Mouse (Mus musculus): ENCODE measurements around the gene Pde1a. TPM values are rescaled to one million over a fixed set of nuclear protein-coding genes. Genes with fewer than 3 reads are reported as not detected.
A peak's percentile ranks its signal among the peaks of the same experiment; 100 is the strongest.

Pde1a gene
- total RNA-seq (2022): 10 to 100 TPM in 3 of 4 experiments, 1 to 10 TPM in 1; 9.0 to 15.1 (median 12.7) TPM

DNA sequence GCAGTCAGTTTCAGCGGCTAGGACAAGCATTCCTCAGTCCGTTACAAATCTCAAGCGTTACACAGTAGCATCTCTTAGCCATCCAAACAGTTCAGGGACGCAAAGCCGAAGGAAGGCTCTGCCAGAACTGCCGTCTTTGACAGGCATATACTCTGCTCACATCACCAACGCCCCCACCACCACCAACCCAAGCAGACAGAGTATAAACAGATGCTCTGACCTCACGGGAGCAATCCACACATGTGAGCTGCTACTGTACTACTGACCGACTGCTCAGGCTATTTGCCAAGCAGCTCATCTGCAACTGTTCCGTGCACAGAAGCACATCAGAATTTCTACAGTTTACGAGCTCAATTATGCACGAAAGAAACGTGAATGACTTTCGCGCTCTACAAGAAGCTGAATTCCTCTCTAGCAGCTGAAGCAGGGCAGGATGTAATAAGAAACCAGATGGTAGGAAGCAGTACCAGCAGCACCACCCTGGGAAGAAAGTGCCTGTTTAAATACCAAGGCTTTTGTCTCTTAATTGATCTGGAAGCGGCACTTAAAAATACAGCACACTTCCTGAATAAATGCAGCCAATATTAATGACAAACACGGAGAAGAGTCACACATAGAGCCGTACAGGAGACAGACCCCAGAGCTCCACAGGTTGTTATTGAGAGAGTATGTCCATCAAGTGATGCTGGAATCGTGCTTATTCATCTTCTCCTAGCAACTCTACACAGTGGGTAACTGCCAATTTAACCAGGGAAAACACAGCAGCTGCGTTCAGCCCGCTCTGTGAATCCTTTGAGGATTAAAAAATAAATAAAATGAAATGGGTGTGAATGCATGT is at the start of gene Pde1a:
TSS of gene Pde1a (minus strand) at position 598 of the 838 bp plus-strand sequence.
- DNase-seq: no peak

DNA sequence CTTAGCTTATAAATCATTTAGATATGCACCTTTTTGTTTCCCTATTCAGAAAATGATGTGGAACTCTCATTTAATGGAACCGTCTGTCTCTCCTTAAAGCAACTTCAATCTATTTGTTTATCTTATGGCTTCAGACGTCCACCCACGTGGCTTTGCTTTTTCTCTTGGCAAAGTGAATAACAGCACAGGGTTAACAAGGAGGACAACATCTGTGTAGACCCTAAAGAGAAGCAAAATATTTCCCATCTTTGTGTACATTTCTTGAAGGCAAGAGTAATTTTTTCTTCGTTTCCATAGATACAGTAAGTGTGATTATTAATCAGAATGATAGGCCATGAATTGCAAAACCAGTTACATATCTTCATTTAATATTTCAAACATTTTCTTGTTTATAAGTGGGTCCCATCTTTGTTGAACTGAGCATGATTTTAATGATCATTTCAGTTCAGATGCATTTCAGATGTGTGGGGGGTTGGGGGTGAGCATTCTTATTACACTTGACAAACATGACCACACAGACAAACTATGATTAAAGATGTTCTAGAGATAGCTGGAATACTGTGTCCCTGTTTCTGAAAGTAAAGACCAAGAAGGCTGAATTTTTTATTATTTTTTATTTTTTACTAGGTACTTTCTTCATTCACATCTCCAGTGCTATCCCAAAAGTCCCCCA is 49.5 kb upstream of the Pde1a start:
- DNase-seq: no peak

DNA sequence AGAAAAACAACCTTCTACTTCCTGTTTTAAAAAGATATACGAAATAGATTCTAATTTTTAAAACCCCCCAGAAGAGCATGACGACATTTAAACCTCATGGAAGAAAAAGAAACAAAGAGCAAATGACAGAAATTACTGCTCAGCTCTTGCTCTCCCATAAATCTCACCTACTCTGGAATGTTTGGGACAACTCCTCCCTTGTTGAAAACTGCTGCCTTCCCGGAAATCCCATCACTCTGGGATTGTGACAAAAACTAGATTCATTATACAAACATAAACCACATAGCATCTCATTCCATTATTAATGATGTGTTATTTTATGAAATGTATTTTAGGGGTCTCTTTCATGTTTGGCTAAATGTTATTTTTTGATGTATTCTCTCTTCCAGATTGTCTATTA is 48.9 kb upstream of the Pde1a start:
- no peak for DNase-seq

DNA sequence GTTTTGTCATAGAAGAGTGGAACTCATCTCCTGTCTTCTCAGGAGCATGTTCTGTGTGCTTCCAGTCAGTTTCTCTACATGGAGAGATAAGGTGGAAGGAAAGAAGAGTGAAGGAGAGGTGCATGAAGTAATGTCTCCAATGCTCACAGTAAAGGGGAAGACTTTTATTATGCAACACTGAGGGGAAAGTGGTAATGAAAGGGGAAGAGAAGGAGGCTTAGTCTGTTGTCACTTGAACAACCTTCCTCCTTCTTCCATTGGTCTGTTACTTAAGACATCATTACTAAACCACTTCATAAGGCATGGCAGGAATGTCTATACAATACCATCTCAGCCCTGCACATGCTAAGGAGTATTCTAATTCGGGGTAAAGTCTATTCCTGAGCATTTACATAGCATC is 38.8 kb upstream of the Pde1a start:
- no peak for DNase-seq

DNA sequence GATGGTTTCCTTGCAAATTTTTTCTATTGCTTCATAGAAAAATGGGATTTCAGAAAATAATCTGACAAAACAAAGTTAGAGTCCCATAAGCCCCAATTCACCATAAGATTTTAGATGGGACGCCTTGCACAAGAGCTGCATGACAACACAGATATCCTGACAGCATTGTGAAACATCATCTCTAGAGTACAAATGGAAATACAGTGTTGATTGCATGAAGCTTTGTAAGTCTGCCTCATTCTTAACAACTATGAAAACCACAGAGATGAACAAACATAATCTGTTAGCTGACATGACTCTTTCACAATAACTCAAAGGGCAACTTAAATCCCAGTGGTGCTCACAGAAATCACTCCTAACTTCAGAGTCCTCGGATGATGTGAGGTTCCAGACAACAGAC is 29.5 kb upstream of the Pde1a start:
- DNase-seq: no peak

DNA sequence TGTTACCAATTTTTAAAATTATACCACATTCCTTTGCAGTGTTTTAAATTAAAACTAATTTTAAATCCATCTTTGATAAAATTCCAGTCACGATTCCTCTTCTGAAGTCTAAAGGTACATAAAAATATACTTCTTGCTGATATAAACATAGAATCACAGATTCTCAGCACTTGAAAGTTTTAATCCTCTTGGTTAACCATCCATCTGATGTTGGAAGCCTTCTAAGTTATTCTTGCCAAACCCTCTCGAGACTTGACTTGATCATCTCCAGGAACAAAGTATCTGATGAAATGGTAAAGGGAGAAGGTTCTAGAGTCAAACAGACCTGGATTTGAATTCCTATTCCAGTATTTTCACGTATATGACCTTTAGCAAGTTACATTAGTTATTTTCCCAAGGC is 28.9 kb upstream of the Pde1a start:
- DNase-seq: no peak

DNA sequence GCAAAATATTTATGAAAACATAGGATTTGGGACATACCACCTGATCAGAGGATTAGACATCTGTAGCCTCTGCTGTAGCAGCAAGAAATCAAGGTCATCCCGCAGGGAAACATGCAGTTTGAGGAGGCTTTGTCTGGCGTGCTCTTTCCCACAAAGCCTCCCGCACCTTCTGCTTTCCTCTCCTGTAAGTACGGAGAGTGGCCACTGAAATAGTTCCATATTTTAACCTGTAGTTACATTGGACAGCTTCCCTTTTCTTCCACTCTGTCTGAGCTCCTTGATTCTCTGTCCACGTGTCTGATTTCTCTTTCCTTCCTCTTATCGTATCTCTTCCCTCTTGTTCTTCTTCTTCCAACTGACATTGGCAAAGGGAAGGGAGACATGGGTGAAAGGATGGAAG is 20.8 kb upstream of the Pde1a start:
- no peak for DNase-seq

DNA sequence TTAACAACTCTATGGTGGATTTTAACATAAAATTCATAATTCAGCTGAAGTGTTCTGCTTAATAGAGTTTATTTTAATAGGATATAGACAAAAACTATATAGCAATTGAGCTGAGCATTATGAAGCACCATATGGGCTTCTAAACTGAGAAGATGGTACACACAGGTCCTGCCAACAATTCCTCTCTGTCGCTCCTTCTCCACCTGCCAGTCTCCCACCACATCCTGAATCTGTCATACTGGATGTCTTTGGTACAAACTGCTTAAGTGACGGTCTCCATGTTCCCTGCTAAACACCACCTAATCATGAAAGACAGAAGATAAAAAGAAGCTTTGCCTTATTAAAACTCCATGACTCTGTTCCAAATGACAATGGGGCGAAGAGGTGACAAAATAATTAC is 20.1 kb upstream of the Pde1a start:
- no peak for DNase-seq

DNA sequence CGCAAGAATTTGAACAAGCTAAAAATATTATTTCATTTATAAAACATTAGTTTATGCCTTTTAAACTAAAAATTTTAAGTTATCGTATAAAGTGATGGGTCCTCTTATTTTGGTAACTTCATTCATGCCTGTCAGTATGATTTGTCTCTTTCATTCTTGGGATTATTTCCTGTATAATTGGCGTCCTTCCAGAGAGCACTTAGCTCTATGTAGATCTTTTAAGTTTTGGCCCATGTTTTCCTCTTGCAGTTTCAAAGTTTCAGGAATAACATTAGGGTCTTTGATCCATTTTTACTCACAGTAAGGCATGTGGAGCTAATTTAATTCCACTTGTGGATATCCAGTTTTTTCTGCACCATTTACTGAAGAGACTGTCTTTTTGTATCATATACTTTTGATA is 5.8 kb upstream of the Pde1a start:
- no peak for DNase-seq

DNA sequence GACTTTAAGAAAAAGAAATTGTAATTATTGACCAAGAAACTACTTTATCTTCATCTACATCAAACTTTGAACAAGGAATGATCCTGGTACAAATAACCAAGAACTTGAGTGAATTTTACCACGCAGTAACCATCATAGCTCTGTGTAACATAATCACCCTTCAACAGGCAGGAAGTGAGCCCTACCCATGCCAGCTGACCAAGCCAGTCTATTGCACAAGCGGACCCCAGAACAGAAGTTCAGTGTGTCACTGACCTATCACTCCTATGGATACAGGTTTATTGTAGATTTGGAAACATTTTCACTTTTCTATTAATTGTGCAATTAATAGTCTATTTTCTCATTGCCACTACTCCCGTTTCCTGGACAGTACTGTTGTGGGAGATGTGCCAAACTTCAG is 3.4 kb upstream of the Pde1a start:
- DNase-seq: no peak

DNA sequence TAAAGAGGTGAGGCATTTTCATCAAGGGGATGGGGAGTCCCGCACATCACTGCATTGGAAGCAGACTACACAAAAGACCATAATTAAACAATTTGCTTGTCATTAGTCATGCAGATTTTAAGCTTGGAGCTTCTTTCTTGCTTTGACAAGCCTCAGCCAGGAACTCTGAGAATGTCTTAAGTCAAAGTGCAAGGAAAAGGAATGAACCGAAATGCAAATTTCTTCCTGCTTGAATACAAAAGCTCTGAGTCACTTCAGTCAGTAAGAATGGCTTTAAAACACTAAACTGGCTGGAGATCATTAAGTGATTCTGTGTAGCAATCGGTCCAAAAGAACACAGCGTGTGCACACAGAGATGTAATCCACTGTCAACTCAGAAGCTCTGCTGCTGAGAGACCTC is 2.6 kb downstream of the Pde1a start:
- no peak for DNase-seq

DNA sequence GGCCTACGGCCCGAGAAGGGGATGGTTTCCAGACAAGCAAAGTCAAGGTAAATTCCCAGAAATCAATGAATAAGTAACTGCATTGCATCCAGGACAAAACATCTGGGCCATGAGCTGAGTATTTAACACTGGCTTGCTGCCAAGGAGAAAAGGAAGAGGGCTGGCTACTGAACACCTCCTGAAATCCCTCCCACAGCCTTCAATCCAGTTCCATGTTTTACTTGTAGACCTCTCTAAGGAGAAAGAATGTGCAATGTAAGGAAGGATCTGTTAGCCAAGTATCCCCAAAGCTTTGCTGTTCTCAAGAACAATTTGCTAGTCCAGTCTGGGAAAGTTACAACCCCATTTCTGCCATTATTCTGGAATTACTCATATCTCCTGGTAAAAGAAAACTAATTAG is 42.4 kb downstream of the Pde1a start:
- no peak for DNase-seq

DNA sequence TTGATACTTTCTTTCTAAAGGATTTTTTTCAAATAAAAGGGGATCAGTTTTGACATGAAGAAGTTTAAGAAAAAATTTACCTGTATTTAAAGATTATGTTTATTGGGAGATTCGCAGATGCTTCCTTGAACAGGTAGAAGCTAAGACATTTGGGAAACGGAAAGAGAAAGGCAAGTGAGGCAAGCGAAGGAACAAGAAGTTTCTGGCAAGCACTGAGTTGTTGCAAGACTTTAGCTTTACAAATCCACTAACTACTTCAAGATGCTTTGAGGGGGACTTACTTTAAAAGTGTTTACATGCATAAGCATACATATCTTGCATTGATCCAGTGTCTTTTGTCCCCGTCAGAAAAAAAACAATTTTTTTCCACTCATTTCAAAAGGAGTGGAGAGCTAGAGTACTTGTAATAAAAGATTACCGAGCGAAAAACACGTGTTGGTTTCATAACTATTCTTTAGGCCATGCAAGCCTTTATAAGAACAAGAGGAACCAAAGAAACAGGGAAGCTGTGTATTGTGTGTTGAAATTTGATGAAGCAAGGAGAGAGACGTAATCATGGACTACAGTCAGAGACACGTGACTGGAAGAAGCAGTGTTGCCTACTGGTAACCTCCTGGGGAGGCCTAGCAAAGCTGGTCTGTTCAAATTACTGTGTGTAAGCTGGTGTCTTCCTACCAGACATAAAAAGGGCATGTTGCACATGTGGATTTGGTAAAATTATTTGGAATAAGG is 49.0 kb downstream of the Pde1a start:
- DNase-seq: no peak

DNA sequence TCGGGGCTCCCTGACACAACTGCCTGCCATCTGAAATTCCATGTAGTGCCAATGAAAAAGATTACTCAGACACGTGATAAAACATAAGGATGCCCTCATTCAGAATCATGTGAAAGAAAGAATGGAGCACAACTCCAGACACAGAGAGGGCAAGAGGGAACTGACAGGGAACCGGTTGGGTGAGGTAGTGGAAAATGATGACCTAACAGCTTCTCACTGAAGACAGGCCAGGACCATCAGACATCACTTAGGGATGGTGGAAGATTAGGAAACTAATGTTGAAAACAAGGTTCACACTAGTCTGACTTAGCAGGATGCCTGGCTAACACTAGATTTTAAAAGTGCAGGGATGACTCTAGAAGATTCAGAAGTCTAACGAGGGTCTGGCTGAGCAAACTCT is 49.6 kb downstream of the Pde1a start:
- no peak for DNase-seq

DNA sequence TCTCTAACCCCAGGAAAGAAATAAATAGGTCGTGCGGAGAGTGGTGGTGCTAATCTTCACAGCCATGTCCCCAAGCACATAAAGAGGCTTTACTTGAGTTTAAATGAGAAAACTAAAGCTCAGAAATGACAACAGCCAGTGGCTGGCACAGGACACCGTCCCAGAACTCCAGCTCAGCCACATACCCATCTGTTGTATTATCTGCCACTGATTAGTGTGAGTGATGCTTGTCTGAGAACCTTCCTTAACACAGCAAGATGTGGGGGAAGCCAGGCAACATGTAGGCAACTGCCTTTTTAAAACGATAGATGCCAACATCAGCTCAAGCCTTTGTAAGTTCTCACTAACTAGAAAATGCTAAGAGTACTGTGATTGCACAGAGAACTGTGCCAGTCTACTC is 52.9 kb downstream of the Pde1a start:
- no peak for DNase-seq

DNA sequence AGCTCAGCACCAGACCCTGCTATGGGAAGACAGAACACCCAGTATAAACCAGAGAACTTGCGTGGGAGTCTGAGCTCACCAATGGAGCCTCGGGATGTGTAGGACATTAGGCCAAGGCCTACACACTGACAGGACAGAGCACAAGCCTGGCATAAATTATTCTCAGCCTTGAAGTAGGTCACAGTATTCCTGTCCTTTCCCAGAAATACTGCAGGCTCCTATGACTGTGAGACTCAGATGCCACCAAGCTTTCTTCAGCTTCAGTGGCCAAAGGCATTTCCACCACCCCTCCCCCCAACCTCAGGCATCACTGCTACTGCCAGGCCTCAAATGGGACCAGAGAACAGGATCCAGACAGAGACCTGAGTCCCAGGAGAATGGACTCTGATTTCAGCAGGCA is 54.7 kb downstream of the Pde1a start:
- DNase-seq: peak; percentile 26

DNA sequence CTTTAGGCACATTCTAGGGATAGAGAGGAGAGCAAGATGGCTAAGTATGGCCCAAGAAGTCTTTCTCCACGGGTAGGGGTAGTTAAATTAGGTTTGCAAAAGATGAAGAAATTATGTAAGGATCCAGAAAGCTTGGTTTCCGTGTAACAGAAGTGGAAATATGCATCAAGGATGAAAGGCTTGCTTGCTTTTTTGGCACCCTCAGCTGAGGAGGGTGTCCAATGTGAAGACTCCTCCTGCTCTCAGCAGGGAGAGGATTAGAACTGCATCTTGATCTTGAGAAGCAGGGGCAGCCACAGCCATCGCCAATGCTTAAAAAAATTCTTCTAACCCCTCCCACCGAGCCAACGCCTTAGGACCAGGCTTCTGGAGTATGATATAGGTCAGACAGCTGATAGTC is 55.2 kb downstream of the Pde1a start:
- DNase-seq: no peak

DNA sequence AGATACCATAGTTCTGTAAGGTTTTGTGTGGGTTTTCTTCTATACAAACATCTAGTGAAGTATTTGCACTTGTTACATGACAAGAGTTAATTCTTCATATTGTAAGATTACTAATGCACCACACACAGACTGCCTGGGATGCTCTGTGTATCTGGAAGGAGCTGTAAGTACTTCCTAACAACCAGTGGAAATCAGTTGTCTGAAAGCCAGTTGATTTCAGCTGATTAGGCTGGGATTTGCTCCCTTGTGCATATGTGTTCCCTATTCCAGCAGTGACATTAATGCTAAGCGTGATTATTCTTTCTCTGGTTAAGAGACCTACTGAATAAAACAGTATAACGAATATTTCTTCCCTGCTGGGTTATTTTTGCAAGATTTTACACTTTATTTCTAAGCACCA is 55.8 kb downstream of the Pde1a start:
- DNase-seq: no peak

DNA sequence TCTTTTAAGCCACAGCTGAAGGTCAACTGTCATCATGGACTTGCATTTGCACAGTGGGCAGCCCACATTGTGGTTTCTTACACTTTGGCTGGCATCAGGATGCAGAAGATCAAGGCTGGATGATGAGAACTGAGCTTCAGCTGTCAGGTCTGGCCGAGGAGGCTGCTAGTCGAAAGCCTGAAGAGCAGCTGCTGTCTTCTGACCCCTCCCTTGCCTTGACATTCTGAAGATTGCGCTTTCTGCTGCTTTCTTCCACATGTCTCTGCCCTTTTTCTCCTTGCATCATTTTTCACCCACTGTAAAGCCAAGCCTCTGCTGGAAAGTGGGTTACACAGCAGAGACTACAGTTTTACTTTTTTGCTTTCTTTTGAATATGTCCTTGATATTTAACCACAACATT is 59.5 kb downstream of the Pde1a start:
- peak; percentile 28 for DNase-seq

DNA sequence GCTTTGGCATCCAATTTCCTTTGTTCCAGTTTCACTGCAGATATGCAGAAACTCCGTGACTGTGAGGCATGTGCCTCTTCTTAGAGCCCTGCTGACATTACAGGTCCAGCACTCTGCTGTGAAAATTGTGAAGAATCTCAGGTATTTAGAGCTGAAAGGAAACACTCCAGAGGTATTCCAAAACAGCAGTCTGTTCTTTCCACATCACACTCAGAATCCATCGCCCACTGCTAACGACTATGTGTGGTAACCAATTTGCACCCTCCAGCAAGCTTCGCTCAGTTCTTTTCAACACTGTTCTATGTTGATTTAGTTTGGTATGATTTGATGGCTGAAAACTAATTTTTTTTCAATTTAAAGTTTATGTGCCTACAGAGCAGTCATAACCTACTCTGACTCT is 62.8 kb downstream of the Pde1a start:
- DNase-seq: no peak

DNA sequence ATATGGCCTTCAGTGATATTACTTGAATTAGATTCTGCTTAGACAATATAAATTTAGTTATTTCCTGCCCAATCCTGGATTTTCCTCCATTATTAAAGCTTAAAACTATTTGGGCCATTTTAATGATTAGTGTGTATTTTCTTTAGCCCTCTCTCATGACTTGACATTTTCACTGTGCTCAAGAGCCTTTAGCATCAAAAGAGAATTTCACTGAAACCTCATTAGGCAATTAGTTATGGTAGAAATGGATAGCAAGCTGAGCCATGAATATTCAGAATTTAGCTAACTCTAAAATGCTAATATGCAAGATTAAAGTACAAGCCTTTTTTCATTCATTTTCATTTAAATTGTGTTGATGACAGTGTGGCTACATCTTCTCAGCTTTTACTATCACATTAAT is 73.2 kb downstream of the Pde1a start:
- DNase-seq: no peak

DNA sequence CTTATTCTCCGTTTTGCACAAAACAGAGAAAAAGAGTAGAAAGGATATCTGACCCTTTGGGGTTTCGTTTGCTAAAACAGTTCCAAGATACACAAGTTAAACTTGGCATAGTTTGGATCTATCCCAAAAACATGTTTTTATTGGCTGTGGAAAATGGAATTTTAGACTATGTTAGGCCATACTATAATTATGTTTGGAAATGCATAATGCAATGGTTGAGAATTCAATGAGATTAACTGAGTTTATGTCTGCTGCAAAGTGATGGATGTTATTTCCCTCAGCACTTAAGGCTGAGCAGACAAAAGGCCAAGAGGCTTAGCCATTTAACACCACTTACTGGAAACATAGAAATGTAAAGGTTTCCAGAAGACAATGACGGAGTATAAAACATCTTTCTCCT is 75.2 kb downstream of the Pde1a start:
- DNase-seq: no peak

DNA sequence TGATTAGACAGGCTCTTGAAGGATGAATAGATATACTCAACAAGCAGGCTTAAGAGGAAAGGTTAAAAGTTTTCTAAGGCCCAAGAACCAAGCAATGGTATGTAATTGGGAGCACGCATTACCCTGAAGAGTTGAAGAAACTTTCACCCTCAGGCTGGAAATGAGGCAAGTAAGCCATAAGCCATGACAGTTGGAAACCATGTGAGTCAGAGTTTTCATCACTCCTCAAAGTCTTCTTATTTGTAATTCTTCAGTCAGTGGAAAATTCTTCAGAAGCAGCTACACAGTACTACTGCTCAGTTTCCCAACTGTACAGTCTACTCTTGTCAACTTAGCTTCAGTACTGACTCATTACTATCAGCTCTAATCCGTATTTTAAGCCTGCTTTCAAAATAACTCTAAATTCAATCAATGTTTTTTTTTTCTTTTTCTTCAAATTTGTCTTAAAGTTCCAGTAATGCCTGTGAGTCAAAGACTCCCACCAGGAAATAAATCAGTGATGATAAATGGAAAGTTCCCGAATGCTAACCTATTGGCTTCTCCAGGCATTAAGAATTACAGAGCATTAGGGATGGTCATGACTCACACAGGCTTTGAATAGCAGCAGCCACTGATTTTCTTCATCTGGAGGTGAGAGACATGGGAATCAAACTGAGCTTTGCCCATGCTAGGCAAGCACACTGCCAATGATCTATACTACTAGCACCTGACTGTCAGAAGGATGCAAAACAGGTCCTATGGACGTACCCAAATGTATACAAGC is 82.3 kb downstream of the Pde1a start:
- no peak for DNase-seq

Measured in adrenal gland, adult 8-10 months (tissue).